Mouse (Mus musculus) liver, adult 2 months (tissue): ENCODE data around the gene Nppb.

Experiments used
- CTCF ChIP-seq: fragments of 200-500 bp; IDR thresholded peaks from 2 replicates; pipeline ENCODE4 v1.5.1; 2011; ENCODE audit warnings: low read depth, low read length, control low read depth
- POLR2A ChIP-seq: fragments of 200-500 bp; IDR thresholded peaks from 2 replicates; pipeline ENCODE4 v1.6.1; 2011; ENCODE audit warnings: low read length, control low read depth; ENCODE audit not compliant: insufficient read depth; ENCODE audit errors: extremely low read depth

DNA sequence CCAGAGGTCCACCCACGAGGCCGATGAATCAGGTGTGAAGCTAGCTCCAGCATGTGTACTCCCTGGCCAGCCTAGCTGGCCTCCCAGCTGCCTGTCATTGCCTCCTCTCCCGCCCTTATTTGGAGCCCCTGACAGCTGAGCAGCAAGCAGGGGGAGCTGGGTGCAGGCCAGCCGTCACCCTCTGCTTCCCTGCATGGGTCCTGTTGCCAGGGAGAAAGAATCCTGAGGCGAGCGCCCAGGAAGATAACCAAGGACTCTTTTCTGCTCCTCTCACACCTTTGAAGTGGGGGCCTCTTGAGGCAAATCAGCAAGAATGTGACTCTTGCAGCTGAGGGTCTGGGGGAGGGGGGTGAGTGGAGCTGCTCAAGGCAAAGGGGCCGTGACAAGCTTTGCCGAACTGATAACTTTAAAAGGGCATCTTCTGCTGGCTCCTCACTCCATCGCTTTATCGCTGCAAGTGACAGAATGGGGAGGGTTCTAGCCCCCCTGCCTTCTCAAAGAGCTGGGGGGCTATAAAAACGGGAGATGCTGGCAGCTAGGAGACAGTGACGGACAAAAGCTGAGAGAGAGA is 14.7 kb downstream of the Nppb start, which contains the start of gene Nppa:
- TF ChIP-seq POLR2A (no peak), CTCF (no peak)
